Mouse (Mus musculus) megakaryocyte progenitor cell, adult 5-6 weeks (primary cell): ENCODE measurements around the gene Msrb1. TPM values are rescaled to one million over a fixed set of nuclear protein-coding genes. Genes with fewer than 3 reads are reported as not detected.

ENCODE experiments used
- total RNA-seq, 2 experiments: library from RNA; stranded (forward) in 1 of 2; stranded (reverse) in 1 of 2; fragments of 157-497, 149-512 nt in 1 of 2; fragments of 200-1000 nt in 1 of 2; gene quantifications; 2 replicates each; pipeline versions ENCODE4 v1.2.3 to v1.2.4; 2015 to 2017

The Msrb1 gene
- total RNA-seq, 2 experiments from 2014 or later = 224 to 378 TPM

Other genes starting within 250 kb of the Msrb1 start
- gene Caskin1, start 248.0 kb upstream of the Msrb1 start, total RNA-seq (2015) = not detected in 2 replicates
- gene Caskin1, start 248.0 kb upstream of the Msrb1 start, total RNA-seq (2017) = not detected in 2 replicates
- 50.9 and 54.7 TPM in 2 replicates for gene Traf7, start 208.7 kb upstream of the Msrb1 start, total RNA-seq (2015)
- 91.7 and 98.9 TPM in 2 replicates for gene Traf7, start 208.7 kb upstream of the Msrb1 start, total RNA-seq (2017)
- 0.12 and 0.17 TPM in 2 replicates for gene Rab26, start 202.4 kb upstream of the Msrb1 start, total RNA-seq (2015)
- gene Rab26, start 202.4 kb upstream of the Msrb1 start, total RNA-seq (2017) = 0.14 and 0.71 TPM in 2 replicates
- 7.4 and 10.6 TPM in 2 replicates for gene Pkd1, start 186.8 kb upstream of the Msrb1 start, total RNA-seq (2015)
- gene Pkd1, start 186.8 kb upstream of the Msrb1 start, total RNA-seq (2017) = 6.2 and 15.1 TPM in 2 replicates
- gene Tsc2, start 104.0 kb upstream of the Msrb1 start, total RNA-seq (2015) = 64.3 and 66.9 TPM in 2 replicates
- gene Tsc2, start 104.0 kb upstream of the Msrb1 start, total RNA-seq (2017) = 52.1 and 54.1 TPM in 2 replicates
- gene Nthl1, start 104.0 kb upstream of the Msrb1 start, total RNA-seq (2015) = 5.7 and 6.7 TPM in 2 replicates
- gene Nthl1, start 104.0 kb upstream of the Msrb1 start, total RNA-seq (2017) = 12.0 and 13.6 TPM in 2 replicates
- gene Slc9a3r2, start 86.3 kb upstream of the Msrb1 start, total RNA-seq (2015) = 1.2 and 2.6 TPM in 2 replicates
- gene Slc9a3r2, start 86.3 kb upstream of the Msrb1 start, total RNA-seq (2017) = 1.4 and 1.6 TPM in 2 replicates
- not detected in 2 replicates for gene Npw, start 78.2 kb upstream of the Msrb1 start, total RNA-seq (2015)
- gene Npw, start 78.2 kb upstream of the Msrb1 start, total RNA-seq (2017) = not detected in 2 replicates
- 25.0 and 29.1 TPM in 2 replicates for gene Zfp598, start 67.0 kb upstream of the Msrb1 start, total RNA-seq (2015)
- gene Zfp598, start 67.0 kb upstream of the Msrb1 start, total RNA-seq (2017) = 21.3 and 22.6 TPM in 2 replicates
- gene Syngr3, start 46.7 kb upstream of the Msrb1 start, total RNA-seq (2015) = not detected in 2 replicates
- gene Syngr3, start 46.7 kb upstream of the Msrb1 start, total RNA-seq (2017) = not detected in 2 replicates
- gene Gfer, start 40.5 kb upstream of the Msrb1 start, total RNA-seq (2015) = 22.4 and 23.6 TPM in 2 replicates
- gene Gfer, start 40.5 kb upstream of the Msrb1 start, total RNA-seq (2017) = 37.2 and 62.7 TPM in 2 replicates
- 2.6 and 3.4 TPM in 2 replicates for gene Noxo1, start 40.4 kb upstream of the Msrb1 start, total RNA-seq (2015)
- gene Noxo1, start 40.4 kb upstream of the Msrb1 start, total RNA-seq (2017) = 1.0 and 1.2 TPM in 2 replicates
- 27.6 and 36.8 TPM in 2 replicates for gene Tbl3, start 29.0 kb upstream of the Msrb1 start, total RNA-seq (2015)
- gene Tbl3, start 29.0 kb upstream of the Msrb1 start, total RNA-seq (2017) = 41.1 and 45.3 TPM in 2 replicates
- 0.20 TPM in 1 of 2 replicates, not detected in the other for gene Rnf151, start 18.6 kb upstream of the Msrb1 start, total RNA-seq (2015)
- gene Rnf151, start 18.6 kb upstream of the Msrb1 start, total RNA-seq (2017) = not detected in 2 replicates
- gene Rps2, start 18.5 kb upstream of the Msrb1 start, total RNA-seq (2015) = 5,974 and 6,144 TPM in 2 replicates
- 1,525 and 1,766 TPM in 2 replicates for gene Rps2, start 18.5 kb upstream of the Msrb1 start, total RNA-seq (2017)
- gene Ndufb10, start 12.2 kb upstream of the Msrb1 start, total RNA-seq (2015) = 236 and 247 TPM in 2 replicates
- 256 and 308 TPM in 2 replicates for gene Ndufb10, start 12.2 kb upstream of the Msrb1 start, total RNA-seq (2017)
- gene Rpl3l, start 8.8 kb upstream of the Msrb1 start, total RNA-seq (2015) = 0.24 and 0.74 TPM in 2 replicates
- 0.30 TPM in 1 of 2 replicates, not detected in the other for gene Rpl3l, start 8.8 kb upstream of the Msrb1 start, total RNA-seq (2017)
- gene Hs3st6, start 16.3 kb downstream of the Msrb1 start, total RNA-seq (2015) = not detected in 2 replicates
- gene Hs3st6, start 16.3 kb downstream of the Msrb1 start, total RNA-seq (2017) = not detected in 2 replicates
- gene Meiob, start 67.6 kb downstream of the Msrb1 start, total RNA-seq (2015) = not detected in 2 replicates
- gene Meiob, start 67.6 kb downstream of the Msrb1 start, total RNA-seq (2017) = not detected in 2 replicates
- gene Hagh, start 103.5 kb downstream of the Msrb1 start, total RNA-seq (2015) = 31.4 and 34.4 TPM in 2 replicates
- gene Hagh, start 103.5 kb downstream of the Msrb1 start, total RNA-seq (2017) = 36.0 TPM in 2 replicates
- gene Fahd1, start 113.7 kb downstream of the Msrb1 start, total RNA-seq (2015) = 10.5 and 11.3 TPM in 2 replicates
- gene Fahd1, start 113.7 kb downstream of the Msrb1 start, total RNA-seq (2017) = 17.0 and 18.9 TPM in 2 replicates
- gene Igfals, start 129.4 kb downstream of the Msrb1 start, total RNA-seq (2015) = not detected in 2 replicates
- gene Igfals, start 129.4 kb downstream of the Msrb1 start, total RNA-seq (2017) = not detected in 2 replicates
- gene Nubp2, start 149.7 kb downstream of the Msrb1 start, total RNA-seq (2015) = 103 and 114 TPM in 2 replicates
- gene Nubp2, start 149.7 kb downstream of the Msrb1 start, total RNA-seq (2017) = 50.4 and 57.8 TPM in 2 replicates
- 14.6 and 17.9 TPM in 2 replicates for gene Spsb3, start 150.0 kb downstream of the Msrb1 start, total RNA-seq (2015)
- gene Spsb3, start 150.0 kb downstream of the Msrb1 start, total RNA-seq (2017) = 13.9 and 15.3 TPM in 2 replicates
- gene Eme2, start 158.4 kb downstream of the Msrb1 start, total RNA-seq (2015) = 3.2 and 6.9 TPM in 2 replicates
- 9.1 and 18.6 TPM in 2 replicates for gene Eme2, start 158.4 kb downstream of the Msrb1 start, total RNA-seq (2017)
- 54.2 and 59.2 TPM in 2 replicates for gene Mrps34, start 158.5 kb downstream of the Msrb1 start, total RNA-seq (2015)
- gene Mrps34, start 158.5 kb downstream of the Msrb1 start, total RNA-seq (2017) = 31.9 and 35.5 TPM in 2 replicates
- gene Nme3, start 159.9 kb downstream of the Msrb1 start, total RNA-seq (2015) = 21.2 and 32.1 TPM in 2 replicates
- gene Nme3, start 159.9 kb downstream of the Msrb1 start, total RNA-seq (2017) = 17.0 and 26.5 TPM in 2 replicates
- 14.1 and 21.7 TPM in 2 replicates for gene Mapk8ip3, start 200.3 kb downstream of the Msrb1 start, total RNA-seq (2015)
- gene Mapk8ip3, start 200.3 kb downstream of the Msrb1 start, total RNA-seq (2017) = 25.2 and 29.3 TPM in 2 replicates
- 125 and 131 TPM in 2 replicates for gene Jpt2, start 224.0 kb downstream of the Msrb1 start, total RNA-seq (2015)
- gene Jpt2, start 224.0 kb downstream of the Msrb1 start, total RNA-seq (2017) = 114 and 116 TPM in 2 replicates